Mouse (Mus musculus) stomach, postnatal 0 days (tissue): ENCODE results near the gene Hsd3b7.

Experiments
- CTCF ChIP-seq: IDR thresholded peaks from 2 replicates; pipeline ENCODE4 v1.5.1; 2016; ENCODE audit warnings: antibody characterized with exemption, low read depth, mild to moderate bottlenecking, moderate library complexity
- EP300 ChIP-seq: optimal IDR thresholded peaks from 2 replicates; pipeline ENCODE3; 2016; ENCODE audit warnings: antibody characterized with exemption

- TF ChIP-seq EP300 (no peak), CTCF (no peak)
Measured at GRCm38 (mm10) chr7:127810650-127811049, 10.2 kb downstream of the Hsd3b7 start.
